Mouse (Mus musculus) retina, postnatal 1 day (tissue): ENCODE measurements at regions not wholly inside any gene's neighbourhood (a gene's known extent, or its start where the extent isn't known, plus 50 kb on each side); places are given as distances from the start of the nearest gene placed in this dataset.

Experiments
- DNase-seq: peaks from one replicate; pipeline ENCODE4 v3.0.0-alpha.2; 2012

DNA sequence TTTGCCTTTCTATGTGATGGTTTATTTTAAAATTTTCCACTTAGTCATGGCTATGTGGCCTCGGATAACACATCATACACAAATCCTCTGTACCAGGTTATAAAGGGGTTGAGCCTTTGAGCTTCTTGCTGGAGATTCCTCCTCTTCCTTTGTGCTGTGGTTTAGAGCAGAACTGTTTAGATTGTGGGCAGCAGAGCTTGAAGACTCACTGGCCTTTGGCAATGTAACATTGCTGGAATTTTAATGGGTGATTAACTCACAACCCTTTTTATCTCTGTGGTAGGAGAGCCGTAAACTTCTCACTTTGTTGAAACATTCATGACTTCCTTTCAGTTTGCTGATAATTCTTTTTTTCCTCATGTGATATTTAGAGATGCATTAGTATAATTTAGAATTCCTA lies 413.0 kb downstream of the Lmo7 start:
- DNase-seq: peak; percentile 6

GRCm38 (mm10) chr14:102138936-102139335 lies 409.2 kb downstream of the Lmo7 start:
- no peak for DNase-seq

DNA sequence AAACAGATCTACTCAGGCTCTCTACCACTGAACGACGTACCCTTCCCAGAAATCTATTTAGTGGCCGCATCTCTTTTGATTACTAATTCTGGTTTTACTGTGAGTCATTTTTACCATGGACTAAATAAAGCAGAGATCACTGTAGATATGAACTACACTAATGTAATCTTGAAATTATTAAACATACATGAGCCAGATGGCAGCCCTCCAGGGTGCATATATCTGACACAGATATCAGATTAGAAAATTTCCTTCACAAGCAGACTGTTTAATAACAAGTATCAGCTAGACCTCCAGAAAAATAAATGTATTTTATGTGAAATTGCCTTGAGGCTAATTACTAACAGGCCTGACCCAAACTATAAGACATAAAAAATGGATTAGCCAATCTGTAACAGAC lies 388.4 kb downstream of the Lmo7 start:
- no peak for DNase-seq

DNA sequence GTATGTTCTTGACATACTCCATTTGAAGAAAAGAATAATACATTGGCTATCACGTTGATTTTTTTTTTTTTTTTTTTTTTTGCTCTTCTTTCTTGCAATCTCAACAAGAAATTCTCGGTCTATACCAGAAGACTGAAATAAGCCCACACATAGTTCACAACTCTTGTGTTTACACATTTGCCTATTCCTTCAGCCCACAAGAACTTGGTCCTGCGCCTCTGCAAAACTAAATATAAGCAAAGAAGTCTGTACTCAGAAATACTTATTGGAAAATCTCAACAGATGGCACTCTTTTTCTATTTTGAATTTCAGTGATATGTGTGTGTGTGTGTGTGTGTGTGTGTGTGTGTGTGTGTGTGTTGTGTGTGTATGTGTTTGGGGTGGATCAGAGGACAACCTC lies 376.4 kb downstream of the Lmo7 start:
- DNase-seq: no peak

DNA sequence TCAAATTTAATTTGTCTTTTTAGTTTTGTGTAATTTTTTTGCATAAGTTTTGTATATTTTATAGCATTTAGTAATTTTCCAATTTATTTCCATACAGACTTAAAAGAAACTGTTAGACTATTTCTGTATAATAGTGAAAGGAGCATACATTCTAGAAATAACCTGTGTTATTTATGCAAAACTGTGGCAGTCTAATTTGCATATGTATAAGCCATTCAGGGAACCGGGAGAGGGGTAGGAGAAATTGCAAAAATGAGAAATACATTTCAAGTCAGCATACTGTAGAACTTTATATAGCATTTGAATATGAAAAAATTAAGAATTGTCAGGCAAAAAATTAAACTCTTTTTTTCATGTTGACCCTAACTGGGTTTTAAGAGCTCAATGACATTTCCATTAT lies 364.3 kb downstream of the Lmo7 start:
- no peak for DNase-seq

- peak; percentile 4 for DNase-seq
Observed at GRCm38 (mm10) chr14:102092557-102092956, 362.8 kb downstream of the Lmo7 start.

DNA sequence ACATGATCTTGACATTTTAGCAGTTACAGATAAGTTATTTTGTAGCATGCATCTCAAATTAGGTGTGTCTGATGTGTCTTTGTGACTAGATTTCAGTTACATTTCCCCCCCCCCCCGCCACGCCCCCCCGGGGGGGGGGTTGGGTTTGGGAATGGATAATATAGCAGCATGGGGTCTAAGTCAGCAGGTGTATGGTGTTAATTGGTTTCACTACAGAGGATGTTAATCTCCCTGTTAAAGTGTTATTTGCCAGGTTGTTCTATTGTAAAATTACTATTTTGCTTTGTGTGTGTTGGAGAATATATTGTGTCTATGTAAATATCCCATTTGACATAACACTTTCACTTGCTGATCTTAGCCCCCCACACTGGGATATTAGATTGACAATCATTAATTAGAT lies 319.2 kb downstream of the Lmo7 start:
- no peak for DNase-seq

DNA sequence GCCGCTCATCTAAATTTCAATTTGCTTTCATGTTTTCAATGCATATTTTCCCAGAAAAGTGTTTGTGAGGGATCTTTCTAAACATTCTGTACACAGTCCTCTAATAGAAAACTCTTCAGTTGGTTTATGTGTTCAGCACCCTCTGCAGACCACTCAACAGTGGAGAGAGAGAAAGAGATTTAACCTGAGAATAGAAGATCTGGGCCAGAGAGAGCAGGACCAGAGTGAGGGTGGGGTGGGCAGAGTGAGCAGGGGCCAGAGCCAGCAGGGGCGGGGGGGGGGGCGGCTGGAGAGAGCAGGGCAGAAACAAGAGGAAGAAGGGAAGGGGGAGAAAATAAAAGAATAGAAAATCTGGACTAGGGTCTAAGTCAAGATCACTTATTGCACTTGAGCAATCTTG lies 318.7 kb downstream of the Lmo7 start:
- DNase-seq: no peak

GRCm38 (mm10) chr14:102038145-102038544 lies 308.4 kb downstream of the Lmo7 start:
- no peak for DNase-seq

GRCm38 (mm10) chr14:102037487-102037886 lies 307.7 kb downstream of the Lmo7 start:
- DNase-seq: no peak

DNA sequence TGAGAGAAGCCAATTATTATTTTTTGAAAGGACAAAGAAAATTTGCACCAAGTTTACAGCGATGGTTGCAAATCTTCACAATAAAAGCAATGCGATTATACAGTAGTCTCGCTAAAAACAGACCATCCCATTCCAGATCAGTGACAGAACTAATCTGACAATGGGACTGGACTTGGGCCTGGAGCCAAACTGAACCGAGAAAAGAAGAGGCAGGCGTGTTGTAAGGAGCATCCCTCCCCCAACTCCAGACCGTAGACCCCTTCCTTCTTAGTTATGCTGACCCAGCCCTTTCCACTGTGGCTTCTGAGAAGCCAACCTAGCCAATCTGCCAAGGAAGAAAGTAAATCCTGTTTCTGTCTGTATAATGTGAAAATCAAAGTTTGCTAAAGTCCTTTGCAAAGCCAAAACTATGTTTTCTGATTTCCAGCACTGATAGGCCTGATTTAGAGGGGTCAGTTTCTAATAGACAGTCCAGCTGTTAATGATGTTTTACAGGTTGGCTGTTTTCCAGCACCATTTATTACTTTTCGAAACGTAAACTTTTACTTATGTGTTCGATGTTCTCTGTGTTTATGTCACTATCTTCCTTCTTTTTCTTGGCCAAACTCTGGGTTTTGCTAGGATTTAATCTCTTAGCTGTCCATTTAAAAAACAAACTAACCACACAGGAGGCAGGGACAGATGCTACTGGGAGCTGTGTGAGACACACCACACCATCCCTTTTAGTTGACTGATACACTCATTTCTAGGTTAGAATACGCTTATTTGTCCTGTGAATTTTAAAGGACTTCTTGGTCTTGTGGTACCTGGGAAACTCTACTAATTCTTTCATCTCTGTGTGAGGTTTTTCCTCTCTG lies 301.5 kb downstream of the Lmo7 start:
- no peak for DNase-seq

DNA sequence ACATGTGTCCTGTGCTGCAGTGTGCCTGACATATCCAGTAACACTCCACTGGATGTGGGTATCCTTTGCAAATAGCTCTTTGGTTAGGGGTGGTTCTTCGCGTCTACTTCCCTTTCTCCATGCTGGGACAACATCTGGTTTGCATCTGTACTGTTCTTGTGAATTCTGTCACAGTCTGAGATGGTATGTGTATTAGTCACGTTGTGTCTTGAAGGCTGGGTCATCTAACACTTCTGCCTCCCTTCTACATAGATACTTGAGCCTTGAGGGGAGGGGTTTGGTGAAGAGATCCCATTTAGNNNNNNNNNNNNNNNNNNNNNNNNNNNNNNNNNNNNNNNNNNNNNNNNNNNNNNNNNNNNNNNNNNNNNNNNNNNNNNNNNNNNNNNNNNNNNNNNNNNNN lies 294.9 kb downstream of the Lmo7 start:
- DNase-seq: no peak

GRCm38 (mm10) chr14:102020161-102020605 lies 290.4 kb downstream of the Lmo7 start:
- DNase-seq: peak; percentile 4

DNA sequence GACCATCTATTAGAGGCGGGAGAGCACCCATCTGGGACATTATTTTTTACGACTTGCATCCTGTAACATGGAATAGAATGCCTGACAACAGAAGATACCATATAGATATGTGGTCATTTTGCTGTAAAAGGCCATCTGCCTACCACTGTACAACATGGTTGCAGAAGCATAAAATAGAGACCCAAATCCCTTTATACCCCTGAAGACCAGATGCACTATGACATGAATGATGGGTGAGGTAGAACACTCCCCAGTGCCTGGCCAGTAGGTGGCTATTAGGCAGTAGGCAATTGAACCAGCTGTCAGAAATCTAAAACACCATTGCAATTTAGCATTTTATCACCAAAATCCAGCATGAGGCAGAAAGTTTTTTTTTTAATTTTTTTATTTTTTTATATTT lies 289.6 kb downstream of the Lmo7 start:
- DNase-seq: no peak

DNA sequence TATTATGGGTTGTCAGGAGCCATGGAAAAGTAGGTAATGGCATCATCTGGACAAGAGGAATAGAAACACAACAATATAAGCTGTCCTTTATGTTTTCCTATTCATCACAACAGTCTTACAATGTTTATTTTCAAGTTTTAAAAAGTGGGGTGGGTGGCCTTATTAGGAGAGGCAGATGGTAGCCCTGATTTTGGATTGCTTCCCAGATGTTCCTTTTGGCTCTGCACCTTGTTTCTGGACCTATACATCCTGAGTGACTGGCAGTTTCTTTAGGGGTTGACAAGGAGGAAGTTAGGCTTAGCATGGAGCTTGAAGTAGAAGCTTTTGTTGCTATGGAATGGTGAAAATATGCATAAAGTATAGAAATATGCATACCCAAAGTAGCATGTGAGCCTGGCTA lies 286.8 kb downstream of the Lmo7 start:
- no peak for DNase-seq

- no peak for DNase-seq
Observed at GRCm38 (mm10) chr14:102014976-102015603, 285.3 kb downstream of the Lmo7 start.

DNA sequence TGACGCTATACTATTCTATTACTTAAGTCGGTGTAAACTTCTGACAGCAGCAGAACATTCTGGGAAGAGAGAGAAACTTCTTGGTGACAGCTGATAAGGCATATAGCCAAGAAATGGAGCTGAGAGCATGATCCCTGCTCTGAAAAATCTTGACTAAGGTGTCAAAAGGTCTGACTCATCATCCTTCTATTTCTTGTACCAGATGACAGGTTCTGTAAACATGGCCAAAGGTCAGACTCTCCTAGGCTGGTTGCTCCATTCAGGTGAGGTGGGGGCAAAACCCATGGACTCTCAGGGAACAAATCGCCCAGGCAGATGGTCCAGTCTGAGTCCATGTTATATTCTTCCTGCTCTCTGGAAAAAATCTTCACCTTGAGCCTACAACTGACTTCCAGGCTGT lies 283.5 kb downstream of the Lmo7 start:
- no peak for DNase-seq

DNA sequence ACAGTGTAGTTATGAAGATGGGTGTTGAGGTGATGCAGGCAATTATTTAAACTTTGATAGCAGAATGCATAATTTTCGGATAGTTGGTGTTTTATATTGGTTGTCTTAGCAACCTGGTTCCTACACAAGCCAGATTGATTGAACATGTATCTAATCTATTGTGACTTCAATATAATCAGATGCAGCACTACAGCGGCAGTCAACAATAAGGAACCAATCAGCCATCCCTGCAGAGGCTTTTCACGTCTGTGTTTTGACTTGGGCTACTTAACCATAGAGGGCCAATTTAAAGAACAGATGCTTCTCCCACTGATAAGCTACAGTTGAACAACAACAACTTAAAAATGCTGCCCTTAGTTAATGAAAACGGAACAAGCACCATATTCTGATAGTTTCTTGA lies 267.8 kb downstream of the Lmo7 start:
- DNase-seq: no peak

DNA sequence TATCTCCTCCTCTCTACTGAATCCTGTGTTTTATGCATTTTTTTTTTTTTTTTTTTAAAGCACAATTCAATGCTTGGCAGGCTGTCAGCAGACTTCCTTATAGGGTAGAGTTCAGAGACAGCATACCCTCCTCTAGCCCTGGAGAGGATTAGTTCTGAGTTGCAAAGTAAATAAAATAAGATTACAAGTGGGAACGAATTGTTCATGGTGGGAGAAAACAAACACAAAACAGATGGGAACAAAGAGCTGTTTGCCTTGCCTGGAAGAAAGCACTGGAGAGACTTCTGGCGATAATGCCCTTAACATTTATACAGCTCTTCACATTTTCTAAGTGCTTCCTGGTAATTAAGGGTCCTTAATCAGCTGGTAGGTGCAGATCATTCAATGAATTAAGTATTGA lies 254.6 kb downstream of the Lmo7 start:
- DNase-seq: no peak
